Mouse (Mus musculus): ENCODE data around the gene Ptpro. TPM values are rescaled to one million over a fixed set of nuclear protein-coding genes. Genes with fewer than 3 reads are reported as not detected.

The Ptpro gene
- polyA plus RNA-seq, 1 experiment = 5.5 TPM

DNA sequence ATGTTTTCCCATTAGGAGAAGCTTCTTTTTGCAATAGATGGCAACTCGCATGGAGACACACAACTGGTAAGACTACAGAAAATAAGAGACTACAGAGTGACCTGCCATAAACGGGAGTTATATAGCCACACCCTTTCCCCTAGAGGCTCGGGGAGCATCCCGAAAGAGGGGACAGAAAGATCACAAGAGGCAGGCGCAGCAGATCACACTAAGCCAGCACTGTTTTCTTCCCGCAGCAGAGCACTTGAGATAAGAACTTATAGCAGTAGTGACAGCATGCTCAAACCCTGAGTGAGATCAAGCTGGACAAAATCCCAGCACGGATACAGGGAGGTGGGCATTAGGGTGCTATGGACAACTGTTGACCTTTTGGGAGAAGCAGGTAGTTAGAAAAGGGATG lies 203.9 kb downstream of the Ptpro start:
- TF ChIP-seq CTCF (IDR thresholded peaks at IDR 0.05; ENCODE audit: insufficient read depth, low read length) (no peak), POLR2A (IDR thresholded peaks at IDR 0.05; ENCODE audit: borderline replicate concordance, extremely low read depth, low read depth, low read length) (no peak)
- WGBS = 44% methylated on average over 7 of the region's 7 CpGs
- H3K4me3 ChIP-seq (replicated peaks; ENCODE audit: extremely low read depth, low read depth, low read length) = no peak overlapping the region
- DNase-seq = no peak
- no peaks in the 10 kb centered on the region; the same call in 1 of the 2 replicates for H3K4me1 ChIP-seq (ENCODE audit: control insufficient read depth, insufficient read depth, low read length)

DNA sequence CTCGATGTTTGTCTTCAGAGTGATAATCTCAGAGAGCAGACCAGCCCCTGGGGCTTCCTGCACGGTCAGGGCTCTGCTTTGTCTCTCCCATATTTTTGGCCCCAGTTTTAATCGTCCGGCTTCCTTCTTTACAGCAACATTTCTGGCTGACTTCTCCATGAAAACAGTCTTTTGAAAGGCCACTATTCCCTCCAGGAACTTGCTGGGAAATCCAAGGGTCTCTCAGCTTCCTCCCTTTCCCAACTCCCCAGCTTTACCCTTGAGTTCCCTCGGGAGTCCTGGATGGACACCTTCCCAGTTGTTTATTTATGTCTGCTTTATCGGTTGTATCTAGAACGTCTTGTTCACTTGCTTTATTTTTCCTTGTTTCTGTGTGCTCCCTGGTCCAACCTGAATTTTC lies 205.1 kb downstream of the Ptpro start:
- Histone ChIP-seq H3K4me3 (replicated peaks; ENCODE audit: extremely low read depth, low read depth, low read length) (no peak overlapping the region), H3K4me1 (ENCODE audit: control insufficient read depth, insufficient read depth, low read length) (no peaks in the 10 kb centered on the region; the same call in 1 of the 2 replicates)
- 24% methylated on average over 7 of the region's 7 CpGs for WGBS
- no peak for DNase-seq
- TF ChIP-seq POLR2A (IDR thresholded peaks at IDR 0.05; ENCODE audit: borderline replicate concordance, extremely low read depth, low read depth, low read length) (no peak), CTCF (IDR thresholded peaks at IDR 0.05; ENCODE audit: insufficient read depth, low read length) (no peak)

DNA sequence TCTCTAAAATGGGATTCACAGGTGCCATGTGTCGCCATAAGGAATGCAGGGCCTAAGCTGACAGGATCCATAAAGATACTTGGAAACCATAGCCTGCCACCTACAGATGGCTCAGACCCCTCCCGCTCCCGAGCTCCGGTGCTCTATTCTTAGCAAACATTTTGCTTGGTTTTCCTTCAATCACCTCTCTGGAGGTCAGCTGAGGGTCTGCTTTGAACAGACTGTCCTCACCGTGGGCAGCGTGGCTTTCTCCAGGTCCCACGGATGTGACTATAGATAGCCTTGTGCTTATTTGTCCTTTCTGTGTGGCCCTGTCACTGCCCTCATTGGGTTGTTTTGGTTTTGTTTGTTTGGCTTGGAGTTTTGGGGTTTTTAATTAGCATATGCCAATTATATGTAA lies 206.0 kb downstream of the Ptpro start:
- 74% methylated on average over 7 of the region's 7 CpGs for WGBS
- TF ChIP-seq CTCF (IDR thresholded peaks at IDR 0.05; ENCODE audit: insufficient read depth, low read length) (no peak), POLR2A (IDR thresholded peaks at IDR 0.05; ENCODE audit: borderline replicate concordance, extremely low read depth, low read depth, low read length) (no peak)
- H3K4me3 ChIP-seq (replicated peaks; ENCODE audit: extremely low read depth, low read depth, low read length) = no peak overlapping the region
- H3K4me1 ChIP-seq (ENCODE audit: control insufficient read depth, insufficient read depth, low read length) = no peaks in the 10 kb centered on the region; the same call in 1 of the 2 replicates
- no peak for DNase-seq

DNA sequence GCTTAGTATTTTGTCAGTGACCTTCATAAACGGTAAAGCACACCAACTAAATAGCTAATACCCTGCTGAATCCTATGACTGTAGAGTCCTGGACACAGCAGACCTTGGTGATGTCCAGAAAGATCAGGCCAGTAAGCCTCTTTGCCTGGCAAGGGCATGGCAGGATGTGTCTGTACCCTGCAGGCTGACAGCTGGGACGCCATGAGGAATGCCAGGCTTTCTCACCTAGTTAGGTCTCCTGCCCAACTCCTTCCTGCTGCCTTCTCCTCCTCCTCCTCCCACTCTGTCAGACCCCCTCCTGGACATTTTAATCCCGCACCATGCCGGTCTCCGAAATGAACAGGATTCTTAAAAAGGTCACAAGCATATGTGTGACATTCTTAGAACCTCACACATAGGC lies 211.7 kb downstream of the Ptpro start:
- H3K4me1 ChIP-seq (ENCODE audit: control insufficient read depth, insufficient read depth, low read length) = no peaks in the 10 kb centered on the region; the same call in none of the 2 replicates
- TF ChIP-seq CTCF (IDR thresholded peaks at IDR 0.05; ENCODE audit: insufficient read depth, low read length) = no peak
- no peak for TF ChIP-seq POLR2A (IDR thresholded peaks at IDR 0.05; ENCODE audit: borderline replicate concordance, extremely low read depth, low read depth, low read length)
- no peak for DNase-seq
- WGBS = 89% methylated on average over 5 of the region's 5 CpGs
- H3K4me3 ChIP-seq (replicated peaks; ENCODE audit: extremely low read depth, low read depth, low read length) = no peak overlapping the region

DNA sequence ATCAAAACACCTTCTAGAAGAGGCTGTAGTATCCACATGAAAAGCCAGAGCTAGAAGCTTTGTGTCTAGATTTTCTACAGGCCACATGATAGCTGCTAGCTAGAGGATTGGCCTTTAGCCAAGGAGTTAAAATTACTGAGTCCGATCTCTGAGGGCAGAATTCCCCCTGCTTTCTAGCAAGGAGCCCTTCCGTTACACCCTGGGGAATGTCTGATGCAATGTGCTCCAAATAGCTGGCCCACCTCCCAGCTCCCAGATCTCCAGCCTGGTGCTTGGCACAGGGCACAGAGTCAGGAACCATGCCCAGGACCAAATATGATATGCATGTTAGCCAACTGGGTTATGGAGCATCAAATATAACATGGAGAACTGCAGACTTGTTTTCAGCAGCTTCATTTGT lies 213.1 kb downstream of the Ptpro start:
- H3K4me1 ChIP-seq (ENCODE audit: control insufficient read depth, insufficient read depth, low read length) = no peaks in the 10 kb centered on the region; the same call in none of the 2 replicates
- peak; percentile 37 for DNase-seq
- TF ChIP-seq CTCF (IDR thresholded peaks at IDR 0.05; ENCODE audit: insufficient read depth, low read length) (no peak), POLR2A (IDR thresholded peaks at IDR 0.05; ENCODE audit: borderline replicate concordance, extremely low read depth, low read depth, low read length) (no peak)
- H3K4me3 ChIP-seq (replicated peaks; ENCODE audit: extremely low read depth, low read depth, low read length) = no peak overlapping the region
- WGBS = 12% methylated on average over 2 of the region's 2 CpGs

DNA sequence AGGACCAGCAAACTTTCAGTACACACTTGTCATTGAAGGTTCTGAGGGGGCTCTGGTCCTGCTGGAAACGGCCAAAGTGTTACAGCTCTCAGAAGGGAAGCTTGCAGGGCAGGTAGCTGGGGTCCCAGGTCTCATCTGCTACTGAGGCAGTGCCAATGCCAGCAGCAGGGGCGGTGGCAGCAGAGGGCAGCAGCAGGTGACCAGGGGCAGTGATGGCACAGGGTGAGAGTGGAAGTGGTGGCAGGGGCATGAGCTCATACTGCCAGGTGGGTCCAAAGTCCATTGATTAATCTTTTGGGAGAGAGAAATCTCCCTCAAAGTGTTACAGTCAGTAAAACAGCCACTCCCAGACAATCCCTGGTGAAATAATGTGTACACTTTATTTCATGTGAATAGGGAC lies 214.1 kb downstream of the Ptpro start:
- no peak overlapping the region for H3K4me3 ChIP-seq (replicated peaks; ENCODE audit: extremely low read depth, low read depth, low read length)
- TF ChIP-seq POLR2A (IDR thresholded peaks at IDR 0.05; ENCODE audit: borderline replicate concordance, extremely low read depth, low read depth, low read length) = no peak
- no peak for TF ChIP-seq CTCF (IDR thresholded peaks at IDR 0.05; ENCODE audit: insufficient read depth, low read length)
- peaks cover 4% of the 10 kb centered on the region for H3K4me1 ChIP-seq (ENCODE audit: control insufficient read depth, insufficient read depth, low read length)
- no peak for DNase-seq
- WGBS = 77% methylated on average over 2 of the region's 2 CpGs

DNA sequence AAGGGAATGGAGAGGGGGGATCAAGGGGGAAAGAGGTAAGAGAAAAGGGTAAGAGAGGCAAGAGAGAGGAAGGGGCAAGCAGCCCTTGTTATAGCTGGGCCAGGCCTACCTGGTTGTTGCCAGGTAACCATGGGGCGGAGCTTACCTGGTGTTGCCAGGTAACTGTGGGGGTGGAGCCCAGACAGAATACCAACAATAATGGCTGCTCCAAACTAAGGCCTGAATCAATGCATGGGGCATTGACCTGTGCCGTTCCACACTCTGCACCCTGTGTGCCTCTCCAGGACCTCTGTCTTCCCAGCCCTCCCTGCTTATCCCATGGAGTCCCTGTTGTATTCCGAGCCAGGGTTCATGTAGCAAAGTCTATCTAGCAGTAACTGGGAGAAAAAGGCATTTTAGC lies 215.6 kb downstream of the Ptpro start:
- no peak for DNase-seq
- Histone ChIP-seq H3K4me1 (ENCODE audit: control insufficient read depth, insufficient read depth, low read length) (peaks cover 4% of the 10 kb centered on the region), H3K4me3 (replicated peaks; ENCODE audit: extremely low read depth, low read depth, low read length) (no peak overlapping the region)
- 93% methylated on average over 3 of the region's 3 CpGs for WGBS
- TF ChIP-seq CTCF (IDR thresholded peaks at IDR 0.05; ENCODE audit: insufficient read depth, low read length) = no peak
- TF ChIP-seq POLR2A (IDR thresholded peaks at IDR 0.05; ENCODE audit: borderline replicate concordance, extremely low read depth, low read depth, low read length) = no peak

DNA sequence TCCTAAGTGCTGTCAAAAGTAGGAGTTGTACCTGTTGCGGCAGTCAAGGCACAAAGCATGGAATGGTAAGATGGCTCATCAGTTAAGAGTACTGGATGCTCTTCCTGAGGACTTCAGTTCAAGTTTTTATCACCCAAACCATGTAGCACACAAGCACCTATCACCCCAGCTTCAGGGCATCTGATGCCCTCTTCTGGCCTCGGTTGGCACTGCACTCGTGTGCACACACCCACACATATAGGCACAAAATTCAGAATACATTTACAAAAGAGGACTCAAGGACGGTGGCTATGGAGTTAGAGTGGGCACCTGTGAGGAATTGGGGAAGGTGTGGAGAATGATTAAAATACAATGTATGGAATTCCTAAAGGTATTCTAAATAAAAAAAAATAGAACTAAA lies 217.4 kb downstream of the Ptpro start:
- 95% methylated on average over 4 of the region's 4 CpGs for WGBS
- TF ChIP-seq POLR2A (IDR thresholded peaks at IDR 0.05; ENCODE audit: borderline replicate concordance, extremely low read depth, low read depth, low read length) = no peak
- TF ChIP-seq CTCF (IDR thresholded peaks at IDR 0.05; ENCODE audit: insufficient read depth, low read length) = no peak
- DNase-seq = no peak
- Histone ChIP-seq H3K4me3 (replicated peaks; ENCODE audit: extremely low read depth, low read depth, low read length) (no peak overlapping the region), H3K4me1 (ENCODE audit: control insufficient read depth, insufficient read depth, low read length) (peaks cover 4% of the 10 kb centered on the region)

DNA sequence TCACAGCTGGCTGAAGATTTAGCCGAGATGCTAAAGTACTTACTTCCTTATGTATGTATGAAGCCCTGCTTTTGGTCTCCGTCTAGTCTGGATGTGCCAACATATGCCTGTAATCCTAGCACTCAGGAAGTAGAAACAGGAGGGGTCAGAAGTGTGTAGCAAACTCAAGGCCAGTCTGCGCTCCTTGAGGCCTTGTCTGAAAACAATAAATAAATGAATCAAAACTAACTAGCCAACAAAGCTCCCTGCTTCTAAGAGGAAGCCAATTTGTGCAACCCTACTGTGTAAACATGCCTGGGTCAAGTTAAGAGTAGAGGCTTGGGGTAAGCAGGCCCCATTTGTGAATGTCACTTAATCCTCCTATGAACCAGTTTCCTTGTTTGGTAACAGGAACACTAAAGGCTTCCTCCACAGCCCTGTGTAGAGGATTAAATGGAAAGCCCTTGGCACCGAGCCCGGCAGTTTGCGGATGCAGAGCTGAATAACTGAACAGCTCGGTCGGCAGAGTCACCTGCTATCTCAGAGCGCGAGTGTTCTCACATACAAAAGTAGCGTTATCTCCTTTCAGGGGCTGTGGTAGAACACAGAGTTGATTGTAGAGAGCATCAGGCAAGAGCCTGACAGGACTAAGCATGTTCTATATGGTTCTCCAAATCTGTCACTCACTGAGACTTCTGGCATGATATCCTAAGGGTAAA lies 218.9 kb downstream of the Ptpro start:
- Histone ChIP-seq H3K4me1 (ENCODE audit: control insufficient read depth, insufficient read depth, low read length) (peaks cover 4% of the 10 kb centered on the region), H3K4me3 (replicated peaks; ENCODE audit: extremely low read depth, low read depth, low read length) (no peak overlapping the region)
- TF ChIP-seq POLR2A (IDR thresholded peaks at IDR 0.05; ENCODE audit: borderline replicate concordance, extremely low read depth, low read depth, low read length) = no peak
- TF ChIP-seq CTCF (IDR thresholded peaks at IDR 0.05; ENCODE audit: insufficient read depth, low read length) = no peak
- 8% methylated on average over 11 of the region's 11 CpGs for WGBS
- peak; percentile 59 for DNase-seq

DNA sequence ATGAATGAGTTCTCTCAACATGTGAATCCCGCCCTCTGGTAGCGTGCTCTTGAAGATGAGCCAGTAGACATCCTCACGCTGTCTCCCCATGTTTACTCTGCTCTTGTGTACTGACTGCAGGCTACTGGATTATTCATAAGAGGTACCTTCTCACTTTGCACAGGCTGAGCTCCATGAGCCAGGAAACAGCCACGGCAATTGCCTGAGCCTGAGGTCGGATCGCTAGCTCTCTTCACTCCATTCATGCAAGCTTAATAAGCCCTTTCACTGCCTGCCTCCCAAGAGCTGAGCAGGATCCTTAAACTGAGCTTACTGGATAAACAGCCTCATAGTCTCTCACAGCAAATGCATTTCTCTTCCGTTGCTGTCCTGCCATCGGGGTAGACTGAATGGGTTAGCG lies 220.0 kb downstream of the Ptpro start:
- H3K4me3 ChIP-seq (replicated peaks; ENCODE audit: extremely low read depth, low read depth, low read length) = no peak overlapping the region
- TF ChIP-seq CTCF (IDR thresholded peaks at IDR 0.05; ENCODE audit: insufficient read depth, low read length) = no peak
- TF ChIP-seq POLR2A (IDR thresholded peaks at IDR 0.05; ENCODE audit: borderline replicate concordance, extremely low read depth, low read depth, low read length) = no peak
- peaks cover 4% of the 10 kb centered on the region; the same call in 1 of the 2 replicates for H3K4me1 ChIP-seq (ENCODE audit: control insufficient read depth, insufficient read depth, low read length)
- DNase-seq = no peak
- WGBS = 85% methylated on average over 9 of the region's 9 CpGs
